Mouse (Mus musculus): ENCODE measurements around the gene Edc4. TPM values are rescaled to one million over a fixed set of nuclear protein-coding genes. Genes with fewer than 3 reads are reported as not detected.
"Not testable (repeated sequence)": the region's sequence is repeated elsewhere in the genome, so short reads cannot be mapped to it uniquely, and the experiment has no call there.

The Edc4 gene
- polyA plus RNA-seq (2015; fragmentation: Nextera tagmentation; extraction: Ambion mirVana), result 9.8 and 11.5 TPM in 2 replicates

- Histone ChIP-seq H3K9me3 (ENCODE audit: control insufficient read depth) (no peaks in the 10 kb centered on the region), H3K9ac (ENCODE audit: low read depth, low read length) (peak within 1 kb of the TSS; percentile 81), H3K27ac (ENCODE audit: low read depth, low read length) (no peak within 1 kb of the TSS), H3K4me3 (ENCODE audit: low read depth, low read length) (peak within 1 kb of the TSS; percentile 78), H3K4me2 (replicated peaks; ENCODE audit: low read depth) (peak within 1 kb of the TSS; percentile 77), H3K27me3 (replicated peaks; ENCODE audit: control insufficient read depth, insufficient read depth, low read length) (no peaks in the 10 kb centered on the region), H3K36me3 (ENCODE audit: control insufficient read depth, insufficient read depth) (peaks cover 56% of the 10 kb centered on the region), H3K4me1 (replicated peaks; ENCODE audit: control insufficient read depth, insufficient read depth, low read length) (0 out of 2 replicates have a peak, but pooled peaks cover 5% of the 10 kb centered on the region)
- ATAC-seq, result peak; percentile 89
- WGBS, result under 1% methylated on average over 45 of the region's 45 CpGs
- no peak for TF ChIP-seq CTCF (IDR thresholded peaks at IDR 0.05; ENCODE audit: low read depth)
Measured at GRCm38 (mm10) chr8:105880754-105881520, at the start of gene Edc4. Gene Edc4 (plus strand): TSS chr8:105880881.

GRCm38 (mm10) chr8:105833740-105834139 lies 46.9 kb upstream of the Edc4 start:
- not testable (repeated sequence) for H3K27me3 ChIP-seq (replicated peaks; ENCODE audit: control insufficient read depth, insufficient read depth, low read length); H3K9me3 ChIP-seq (ENCODE audit: control insufficient read depth); H3K4me3 ChIP-seq (ENCODE audit: low read depth, low read length); H3K36me3 ChIP-seq (ENCODE audit: control insufficient read depth, insufficient read depth); ATAC-seq; H3K4me2 ChIP-seq (replicated peaks; ENCODE audit: low read depth); H3K4me1 ChIP-seq (replicated peaks; ENCODE audit: control insufficient read depth, insufficient read depth, low read length); H3K9ac ChIP-seq (ENCODE audit: low read depth, low read length); H3K27ac ChIP-seq (ENCODE audit: low read depth, low read length)
- WGBS, result 73% methylated on average over 2 of the region's 2 CpGs

DNA sequence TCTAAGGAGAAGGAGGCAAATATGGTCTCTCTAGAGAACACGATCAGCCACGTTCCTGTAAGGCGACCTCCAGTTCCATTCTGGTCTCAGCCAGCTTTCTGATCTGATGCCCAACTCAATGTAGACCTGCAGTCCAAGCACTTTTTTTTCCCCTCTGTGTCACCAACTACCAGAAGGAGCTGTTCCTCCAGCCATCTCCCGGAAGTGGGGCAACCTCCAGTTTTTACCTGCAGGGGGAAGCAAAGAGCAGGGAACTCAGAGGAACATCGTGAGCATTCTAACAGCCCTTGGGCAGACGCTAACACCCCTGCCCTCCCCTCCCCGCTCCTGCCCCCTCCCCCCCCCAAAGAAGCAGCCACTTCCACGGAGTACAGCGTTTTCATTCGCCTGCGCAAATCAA lies 45.4 kb upstream of the Edc4 start:
- Histone ChIP-seq H3K27ac (ENCODE audit: low read depth, low read length) (no peak overlapping the region), H3K4me2 (replicated peaks; ENCODE audit: low read depth) (no peak overlapping the region), H3K9ac (ENCODE audit: low read depth, low read length) (no peak overlapping the region), H3K4me3 (ENCODE audit: low read depth, low read length) (no peak overlapping the region), H3K36me3 (ENCODE audit: control insufficient read depth, insufficient read depth) (no peaks in the 10 kb centered on the region), H3K9me3 (ENCODE audit: control insufficient read depth) (no peaks in the 10 kb centered on the region), H3K4me1 (replicated peaks; ENCODE audit: control insufficient read depth, insufficient read depth, low read length) (no peaks in the 10 kb centered on the region), H3K27me3 (replicated peaks; ENCODE audit: control insufficient read depth, insufficient read depth, low read length) (no peaks in the 10 kb centered on the region)
- WGBS, result 31% methylated on average over 11 of the region's 11 CpGs
- peak; percentile 75 for TF ChIP-seq CTCF (IDR thresholded peaks at IDR 0.05; ENCODE audit: low read depth)
- ATAC-seq, result peak; percentile 39; the same call in 1 of the 2 replicates

- ATAC-seq, result no peak
- H3K36me3 ChIP-seq (ENCODE audit: control insufficient read depth, insufficient read depth), result no peaks in the 10 kb centered on the region
- WGBS, result 85% methylated on average over 6 of the region's 6 CpGs
- no peak overlapping the region for H3K9ac ChIP-seq (ENCODE audit: low read depth, low read length)
- no peak overlapping the region for H3K27ac ChIP-seq (ENCODE audit: low read depth, low read length)
- no peaks in the 10 kb centered on the region for H3K4me1 ChIP-seq (replicated peaks; ENCODE audit: control insufficient read depth, insufficient read depth, low read length)
- no peak for TF ChIP-seq CTCF (IDR thresholded peaks at IDR 0.05; ENCODE audit: low read depth)
- no peak overlapping the region for H3K4me2 ChIP-seq (replicated peaks; ENCODE audit: low read depth)
- H3K9me3 ChIP-seq (ENCODE audit: control insufficient read depth), result no peaks in the 10 kb centered on the region
- H3K27me3 ChIP-seq (replicated peaks; ENCODE audit: control insufficient read depth, insufficient read depth, low read length), result no peaks in the 10 kb centered on the region
- no peak overlapping the region for H3K4me3 ChIP-seq (ENCODE audit: low read depth, low read length)
Measured at GRCm38 (mm10) chr8:105836991-105837390, 43.7 kb upstream of the Edc4 start.

DNA sequence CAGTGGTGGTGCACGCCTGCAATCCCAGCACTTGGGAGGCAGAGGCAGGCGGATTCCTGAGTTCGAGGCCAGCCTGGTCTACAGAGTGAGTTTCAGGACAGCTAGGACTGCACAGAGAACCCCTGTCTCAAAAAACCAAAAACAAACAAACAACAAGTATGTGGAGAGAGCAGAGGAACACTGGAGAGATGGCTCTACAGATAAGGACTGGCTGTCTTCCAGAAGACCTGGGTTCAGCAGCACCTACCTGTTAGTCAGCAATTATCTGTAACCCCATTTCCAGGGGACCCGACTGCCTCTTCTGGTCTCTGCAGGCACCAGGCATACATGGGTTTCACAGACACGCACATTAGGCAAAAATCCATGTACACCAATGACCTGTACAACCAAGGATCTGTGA lies 41.5 kb upstream of the Edc4 start:
- no peaks in the 10 kb centered on the region for H3K4me1 ChIP-seq (replicated peaks; ENCODE audit: control insufficient read depth, insufficient read depth, low read length)
- H3K4me2 ChIP-seq (replicated peaks; ENCODE audit: low read depth), result no peak overlapping the region
- H3K27me3 ChIP-seq (replicated peaks; ENCODE audit: control insufficient read depth, insufficient read depth, low read length), result no peaks in the 10 kb centered on the region
- H3K9ac ChIP-seq (ENCODE audit: low read depth, low read length), result no peak overlapping the region
- H3K36me3 ChIP-seq (ENCODE audit: control insufficient read depth, insufficient read depth), result peaks cover 7% of the 10 kb centered on the region
- no peak for TF ChIP-seq CTCF (IDR thresholded peaks at IDR 0.05; ENCODE audit: low read depth)
- ATAC-seq, result no peak
- 84% methylated on average over 5 of the region's 5 CpGs for WGBS
- H3K9me3 ChIP-seq (ENCODE audit: control insufficient read depth), result no peaks in the 10 kb centered on the region
- H3K4me3 ChIP-seq (ENCODE audit: low read depth, low read length), result no peak overlapping the region
- H3K27ac ChIP-seq (ENCODE audit: low read depth, low read length), result no peak overlapping the region

DNA sequence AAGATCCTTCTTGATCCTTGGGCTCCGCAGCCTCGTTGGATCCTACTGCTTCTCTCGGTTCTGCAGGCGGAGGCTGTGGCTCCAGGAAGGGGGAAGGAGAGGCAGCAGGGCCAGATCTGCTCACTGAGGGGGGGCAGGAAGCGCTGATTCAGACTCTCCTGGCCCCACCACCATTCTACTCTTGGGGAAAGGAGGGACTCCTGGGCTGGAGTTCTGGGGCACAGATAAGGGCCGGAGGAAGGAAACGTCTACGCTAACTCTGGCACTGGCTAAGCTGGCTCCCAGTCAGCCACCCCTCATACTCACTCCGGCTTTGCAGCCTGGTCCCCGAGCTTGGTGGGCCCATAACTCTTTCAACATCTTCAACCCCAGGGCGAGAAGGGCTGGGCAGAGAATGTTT lies 34.0 kb upstream of the Edc4 start:
- Histone ChIP-seq H3K4me1 (replicated peaks; ENCODE audit: control insufficient read depth, insufficient read depth, low read length) (no peaks in the 10 kb centered on the region; the same call in 1 of the 2 replicates), H3K27ac (ENCODE audit: low read depth, low read length) (no peak overlapping the region), H3K9ac (ENCODE audit: low read depth, low read length) (no peak overlapping the region), H3K4me3 (ENCODE audit: low read depth, low read length) (no peak overlapping the region), H3K27me3 (replicated peaks; ENCODE audit: control insufficient read depth, insufficient read depth, low read length) (no peaks in the 10 kb centered on the region), H3K36me3 (ENCODE audit: control insufficient read depth, insufficient read depth) (peaks cover 55% of the 10 kb centered on the region), H3K9me3 (ENCODE audit: control insufficient read depth) (no peaks in the 10 kb centered on the region), H3K4me2 (replicated peaks; ENCODE audit: low read depth) (no peak overlapping the region)
- WGBS, result 92% methylated on average over 11 of the region's 11 CpGs
- TF ChIP-seq CTCF (IDR thresholded peaks at IDR 0.05; ENCODE audit: low read depth), result no peak
- no peak for ATAC-seq

All from intestine, postnatal 0 days (tissue).